In the genomic region with DNA sequence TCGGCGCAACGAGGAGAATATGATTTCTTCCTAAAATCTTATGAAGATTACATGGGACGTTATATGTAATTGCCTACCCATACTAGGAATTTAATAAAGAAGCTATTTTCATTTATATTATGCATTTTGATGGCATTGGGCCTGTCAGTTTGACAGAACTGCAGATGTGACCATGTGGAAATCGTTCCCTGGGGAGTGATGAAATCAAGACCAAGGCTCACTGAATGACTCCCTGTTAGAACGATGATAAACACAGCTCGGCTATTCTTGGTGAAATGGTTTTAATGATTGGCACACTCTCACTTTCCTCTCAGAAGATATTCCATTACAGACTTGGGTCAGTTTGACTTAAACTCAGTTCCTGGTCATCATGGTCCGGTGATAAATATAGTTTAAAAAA, we compare ENCODE assay signal across 26 mouse cellular contexts.
A peak's percentile ranks its signal among the peaks of the same experiment; 100 is the strongest.
DNase-seq lines count a peak whose midpoint lies in the region; ATAC-seq lines count a peak whose summit lies in the region.
"Had no signal": no experiment of that assay in that cellular context is flagged by ENCODE, and none has a peak within 500 bp of the region (broad histone marks: within the 10 kb centered on the region; RNA-seq: fewer than 3 reads in every experiment).

No protein-coding gene starts in this region.

- H3K27me3 ChIP-seq in hindbrain, embryonic 11.5 days (ENCODE audit: control insufficient read depth, insufficient read depth, low read length): no peaks in the 10 kb centered on the region
- H3K27me3 ChIP-seq in hindbrain, embryonic 16.5 days (replicated peaks; ENCODE audit: control insufficient read depth, insufficient read depth, low read length): no peaks in the 10 kb centered on the region
- H3K27me3 ChIP-seq in kidney, embryonic 14.5 days (ENCODE audit: control insufficient read depth, insufficient read depth, low read length): no peaks in the 10 kb centered on the region
- H3K27me3 ChIP-seq: embryonic facial prominence, embryonic 13.5 days; forebrain, embryonic 15.5 days; limb, embryonic 13.5 days; lung, embryonic 15.5 days; midbrain, embryonic 15.5 days had no signal

- H3K9ac ChIP-seq in hindbrain, embryonic 11.5 days (ENCODE audit: low read depth, low read length): no peak overlapping the region
- H3K9ac ChIP-seq in hindbrain, embryonic 16.5 days (ENCODE audit: low read depth, low read length): no peak overlapping the region
- no peak overlapping the region for H3K9ac ChIP-seq in kidney, embryonic 14.5 days (ENCODE audit: low read depth, low read length)
- H3K9ac ChIP-seq: embryonic facial prominence, embryonic 13.5 days; forebrain, embryonic 15.5 days; limb, embryonic 13.5 days; lung, embryonic 15.5 days; midbrain, embryonic 15.5 days had no signal

- no peak overlapping the region for H3K4me3 ChIP-seq in hindbrain, embryonic 11.5 days (ENCODE audit: low read depth, low read length)
- H3K4me3 ChIP-seq in hindbrain, embryonic 16.5 days (ENCODE audit: low read length): no peak overlapping the region
- no peak overlapping the region for H3K4me3 ChIP-seq in kidney, embryonic 14.5 days (ENCODE audit: low read length)
- H3K4me3 ChIP-seq: embryonic facial prominence, embryonic 13.5 days; forebrain, embryonic 10.5 days; forebrain, embryonic 15.5 days; limb, embryonic 13.5 days; lung, embryonic 15.5 days; midbrain, embryonic 15.5 days had no signal

- H3K9me3 ChIP-seq in hindbrain, embryonic 11.5 days (ENCODE audit: control insufficient read depth, low read length): no peaks in the 10 kb centered on the region
- H3K9me3 ChIP-seq in hindbrain, embryonic 16.5 days (ENCODE audit: control insufficient read depth, low read length): no peaks in the 10 kb centered on the region
- no peaks in the 10 kb centered on the region for H3K9me3 ChIP-seq in kidney, embryonic 14.5 days (ENCODE audit: control insufficient read depth, low read length)
- H3K9me3 ChIP-seq: embryonic facial prominence, embryonic 13.5 days; forebrain, embryonic 10.5 days; forebrain, embryonic 15.5 days; limb, embryonic 13.5 days; lung, embryonic 15.5 days; midbrain, embryonic 15.5 days had no signal

- no peaks in the 10 kb centered on the region for H3K36me3 ChIP-seq in hindbrain, embryonic 11.5 days (ENCODE audit: control insufficient read depth, insufficient read depth, low read length)
- H3K36me3 ChIP-seq in hindbrain, embryonic 16.5 days (ENCODE audit: control insufficient read depth, insufficient read depth, low read length): no peaks in the 10 kb centered on the region
- no peaks in the 10 kb centered on the region for H3K36me3 ChIP-seq in kidney, embryonic 14.5 days (ENCODE audit: control insufficient read depth, insufficient read depth, low read length)
- H3K36me3 ChIP-seq: embryonic facial prominence, embryonic 13.5 days; forebrain, embryonic 10.5 days; forebrain, embryonic 15.5 days; limb, embryonic 13.5 days; lung, embryonic 15.5 days; midbrain, embryonic 15.5 days had no signal

- no peaks in the 10 kb centered on the region for H3K4me1 ChIP-seq in hindbrain, embryonic 11.5 days (replicated peaks; ENCODE audit: control insufficient read depth, insufficient read depth, low read length)
- H3K4me1 ChIP-seq in hindbrain, embryonic 16.5 days (ENCODE audit: control insufficient read depth, insufficient read depth, low read depth, low read length): no peaks in the 10 kb centered on the region
- no peaks in the 10 kb centered on the region for H3K4me1 ChIP-seq in kidney, embryonic 14.5 days (ENCODE audit: control insufficient read depth, insufficient read depth, low read length)
- H3K4me1 ChIP-seq: embryonic facial prominence, embryonic 13.5 days; forebrain, embryonic 10.5 days; forebrain, embryonic 15.5 days; limb, embryonic 13.5 days; lung, embryonic 15.5 days; midbrain, embryonic 15.5 days had no signal

- 82% methylated on average over 8 of the region's 8 CpGs for WGBS in hindbrain, embryonic 11.5 days
- 71% methylated on average over 8 of the region's 8 CpGs for WGBS in hindbrain, embryonic 16.5 days
- 86% methylated on average over 8 of the region's 8 CpGs for WGBS in kidney, embryonic 14.5 days

- no peak overlapping the region for H3K27ac ChIP-seq in hindbrain, embryonic 11.5 days (ENCODE audit: low read depth, low read length)
- no peak overlapping the region for H3K27ac ChIP-seq in hindbrain, embryonic 16.5 days (ENCODE audit: low read depth, low read length)
- H3K27ac ChIP-seq in kidney, embryonic 14.5 days (ENCODE audit: low read depth, low read length): no peak overlapping the region
- H3K27ac ChIP-seq: embryonic facial prominence, embryonic 13.5 days; forebrain, embryonic 10.5 days; forebrain, embryonic 15.5 days; limb, embryonic 13.5 days; lung, embryonic 15.5 days; midbrain, embryonic 15.5 days had no signal

- no peak overlapping the region for H3K4me2 ChIP-seq in hindbrain, embryonic 11.5 days (replicated peaks; ENCODE audit: low read depth, low read length)
- H3K4me2 ChIP-seq in hindbrain, embryonic 16.5 days (ENCODE audit: low read length): no peak overlapping the region
- H3K4me2 ChIP-seq in kidney, embryonic 14.5 days (replicated peaks; ENCODE audit: low read depth, low read length): no peak overlapping the region
- H3K4me2 ChIP-seq: embryonic facial prominence, embryonic 13.5 days; forebrain, embryonic 15.5 days; heart, embryonic 11.5 days; limb, embryonic 13.5 days; liver, embryonic 11.5 days; lung, embryonic 15.5 days; midbrain, embryonic 15.5 days had no signal

- peak; percentile 32 for DNase-seq in adrenal gland, adult 8-10 months
- no peak for DNase-seq in adrenal gland, postnatal 4 days (ENCODE audit: low spot score in 2 of 2)
- DNase-seq in hindbrain, embryonic 11.5 days (ENCODE audit: low spot score): peak; percentile 16
- DNase-seq in 416B (ENCODE audit: low read depth): peak; percentile 7
- no peak for DNase-seq in kidney, postnatal 10 days
- DNase-seq: cerebellum, adult 18-20 months; cerebellum, postnatal 10 days; kidney, adult 9 months; kidney, postnatal 36 days; lung, postnatal 4 days; right cerebral cortex, adult 18-20 months; thymus, adult 2 months; thymus, postnatal 36 days had no signal

- no peak for ATAC-seq in hindbrain, embryonic 11.5 days (ENCODE audit: low FRiP score)
- no peak for ATAC-seq in hindbrain, embryonic 16.5 days
- peak; percentile 55; the same call in 1 of the 2 replicates for ATAC-seq in granulocyte monocyte progenitor cell, adult 5-6 weeks (replicated peaks; ENCODE audit: poor library complexity, severe bottlenecking)
- no peak for ATAC-seq in kidney, embryonic 14.5 days (ENCODE audit: low FRiP score, low TSS enrichment)
- ATAC-seq: activated CD4-positive, CD25-positive, alpha-beta regulatory T cell, adult 4 months; forebrain, embryonic 15.5 days; intestine, embryonic 16.5 days; midbrain, embryonic 15.5 days had no signal

Comparison
In these comparisons a context has a peak if more than half of its experiments do, and no peak if none do; other contexts are left out.
1. DNase-seq: peak in adrenal gland, adult 8-10 months (single experiment), hindbrain, embryonic 11.5 days (single experiment) and 416B (single experiment); none in adrenal gland, postnatal 4 days (0 of 2) and kidney, postnatal 10 days (single experiment).